In genomic region chr10:66909204-66909889, GRCm38 (mm10) we compare ENCODE assay signal across 7 mouse cellular contexts.
A peak's percentile ranks its signal among the peaks of the same experiment; 100 is the strongest.
DNase-seq lines count a peak whose midpoint lies in the region; ATAC-seq lines count a peak whose summit lies in the region.

No protein-coding gene starts in this region.

- 14% methylated on average over 12 of the region's 12 CpGs for WGBS in hindbrain, embryonic 12.5 days

- ATAC-seq in hindbrain, embryonic 12.5 days (ENCODE audit: low FRiP score), result peak; percentile 39

- peaks cover 30% of the 10 kb centered on the region for H3K4me1 ChIP-seq in hindbrain, embryonic 12.5 days

- no peak overlapping the region for H3K27ac ChIP-seq in hindbrain, embryonic 12.5 days

- no peak overlapping the region for H3K9ac ChIP-seq in hindbrain, embryonic 12.5 days

- H3K36me3 ChIP-seq in hindbrain, embryonic 12.5 days, result no peaks in the 10 kb centered on the region

- DNase-seq in right cerebral cortex, adult 18-20 months, result peak; percentile 45
- no peak for DNase-seq in right cerebral cortex, postnatal 36 days (ENCODE audit: low spot score in 2 of 2)
- peak; percentile 50 for DNase-seq in T-cell, adult 2 months (ENCODE audit: low spot score)
- DNase-seq in embryo, embryonic 10 days (ENCODE audit: low spot score), result peak; percentile 84
- peak; percentile 22 to 58 for DNase-seq in lung, adult 18-20 months
- DNase-seq in retina, embryonic 14.5 days (ENCODE audit: low spot score), result peak; percentile 90

- no peak overlapping the region for H3K4me2 ChIP-seq in hindbrain, embryonic 12.5 days (replicated peaks)

- H3K4me3 ChIP-seq in hindbrain, embryonic 12.5 days, result no peak overlapping the region

- H3K27me3 ChIP-seq in hindbrain, embryonic 12.5 days, result no peaks in the 10 kb centered on the region

- no peaks in the 10 kb centered on the region for H3K9me3 ChIP-seq in hindbrain, embryonic 12.5 days (replicated peaks)

Comparison
In these comparisons a context has a peak if more than half of its experiments do, and no peak if none do; other contexts are left out.
1. DNase-seq: peak in right cerebral cortex, adult 18-20 months (single experiment), T-cell, adult 2 months (single experiment), embryo, embryonic 10 days (single experiment), lung, adult 18-20 months (2 of 2) and retina, embryonic 14.5 days (single experiment); none in right cerebral cortex, postnatal 36 days (0 of 2).